Mouse (Mus musculus) thymus, postnatal 14 days (tissue): ENCODE data around the gene Guca2a.
"Not testable (repeated sequence)": the region's sequence is repeated elsewhere in the genome, so short reads cannot be mapped to it uniquely, and the experiment has no call there.

Source experiments
- DNase-seq: peaks from one replicate; pipeline ENCODE4 v3.0.0; 2021

The Guca2a gene

GRCm38 (mm10) chr4:119637176-119637845 lies at the start of gene Guca2a:
Gene Guca2a (plus strand): TSS chr4:119637704.
- DNase-seq: no peak

GRCm38 (mm10) chr4:119588037-119588436 lies 49.5 kb upstream of the Guca2a start:
- no peak for DNase-seq

GRCm38 (mm10) chr4:119589423-119589822 lies 48.1 kb upstream of the Guca2a start:
- DNase-seq: no peak

GRCm38 (mm10) chr4:119590027-119590426 lies 47.5 kb upstream of the Guca2a start:
- no peak for DNase-seq

- DNase-seq: no peak
Measured at GRCm38 (mm10) chr4:119592479-119592878, 45.0 kb upstream of the Guca2a start.

- DNase-seq: no peak
Measured at GRCm38 (mm10) chr4:119594331-119594730, 43.2 kb upstream of the Guca2a start.

- DNase-seq: no peak
Measured at GRCm38 (mm10) chr4:119599605-119600004, 37.9 kb upstream of the Guca2a start.

GRCm38 (mm10) chr4:119609488-119609887 lies 28.0 kb upstream of the Guca2a start:
- no peak for DNase-seq

- no peak for DNase-seq
Measured at GRCm38 (mm10) chr4:119614078-119614477, 23.4 kb upstream of the Guca2a start.

- no peak for DNase-seq
Measured at GRCm38 (mm10) chr4:119614724-119615123, 22.8 kb upstream of the Guca2a start.

- DNase-seq: no peak
Measured at GRCm38 (mm10) chr4:119626081-119626645, 11.3 kb upstream of the Guca2a start.

- no peak for DNase-seq
Measured at GRCm38 (mm10) chr4:119626876-119627275, 10.6 kb upstream of the Guca2a start.

GRCm38 (mm10) chr4:119627317-119627716 lies 10.2 kb upstream of the Guca2a start:
- no peak for DNase-seq

GRCm38 (mm10) chr4:119628363-119628762 lies 9.1 kb upstream of the Guca2a start:
- not testable (repeated sequence) for DNase-seq

GRCm38 (mm10) chr4:119631115-119631919 lies 6.2 kb upstream of the Guca2a start:
- peak; percentile 47 for DNase-seq

GRCm38 (mm10) chr4:119632721-119633120 lies 4.8 kb upstream of the Guca2a start:
- DNase-seq: no peak

- no peak for DNase-seq
Measured at GRCm38 (mm10) chr4:119633342-119633741, 4.2 kb upstream of the Guca2a start.

- no peak for DNase-seq
Measured at GRCm38 (mm10) chr4:119633948-119634347, 3.6 kb upstream of the Guca2a start.

- DNase-seq: no peak
Measured at GRCm38 (mm10) chr4:119634908-119635660, 2.4 kb upstream of the Guca2a start.

GRCm38 (mm10) chr4:119635686-119636085 lies 1.8 kb upstream of the Guca2a start:
- no peak for DNase-seq

GRCm38 (mm10) chr4:119636731-119637130 lies 773 bp upstream of the Guca2a start:
- no peak for DNase-seq

- DNase-seq: no peak
Measured at GRCm38 (mm10) chr4:119637946-119638345, 442 bp downstream of the Guca2a start.

GRCm38 (mm10) chr4:119638656-119639055 lies 1.2 kb downstream of the Guca2a start:
- DNase-seq: no peak
